In the genomic region with DNA sequence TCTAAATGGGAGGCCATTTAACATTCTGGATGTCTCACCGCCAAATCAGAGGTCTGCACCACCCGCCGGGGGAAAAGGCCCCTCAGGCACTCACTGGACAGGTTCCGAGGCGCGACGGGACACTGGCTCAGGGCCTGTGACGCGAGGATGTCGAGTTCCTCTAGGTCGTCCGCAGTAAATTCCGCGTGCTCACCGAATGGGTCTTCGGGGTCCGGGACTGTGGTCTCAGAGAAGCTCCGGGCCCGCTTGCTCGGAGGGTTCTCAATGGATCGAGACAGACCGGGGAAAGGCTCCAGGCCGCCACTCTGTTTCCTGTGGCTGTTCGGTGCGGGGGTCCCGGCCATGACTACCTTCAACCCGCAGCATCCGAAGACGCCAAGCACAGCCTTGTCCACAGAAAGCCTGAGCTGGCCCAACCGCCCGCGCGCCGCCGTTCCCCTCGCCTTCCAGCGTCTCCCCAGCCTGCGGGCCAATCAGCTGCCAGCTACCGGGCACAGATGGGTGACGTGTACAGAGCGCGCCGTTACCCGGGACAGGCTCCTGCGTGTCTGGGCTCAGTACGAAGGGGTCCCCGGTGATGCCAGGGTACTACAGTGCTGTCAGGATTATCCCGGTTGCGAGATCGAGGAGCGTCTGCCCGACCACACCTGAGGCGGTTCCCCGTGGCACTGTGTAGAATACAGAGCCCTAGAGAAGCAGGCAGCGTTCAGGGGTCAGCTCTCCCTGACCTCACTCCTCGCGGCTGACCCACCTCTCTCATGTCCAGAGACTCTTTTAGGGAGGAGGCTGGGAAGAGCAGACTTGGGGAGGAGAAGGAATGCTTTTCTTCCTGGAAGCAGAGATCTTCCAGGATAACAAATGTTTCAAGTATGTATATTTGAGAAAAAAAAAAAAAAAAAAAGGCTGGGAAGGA, we compare ENCODE assay signal across 1 mouse cellular context.
TF ChIP-seq lines count a peak whose summit lies in the region.

A gene (minus strand): TSS at position 464 of the 913 bp plus-strand sequence.

TF ChIP-seq in CH12.LX, 34 proteins besides CTCF, POLR2A, EP300 and RAD21 (continued from another document):
- TF ChIP-seq USF2 (conservative IDR thresholded peaks at IDR 0.05; ENCODE audit: low read depth, low read length), result no peak
- no peak; the same call in none of the 2 replicates for TF ChIP-seq ZNF384 (IDR thresholded peaks at IDR 0.05; ENCODE audit: low read depth, low read length)
- TF ChIP-seq MAFK (IDR thresholded peaks at IDR 0.05; ENCODE audit: insufficient replicate concordance, low read length), result no peak
- TF ChIP-seq UBTF (IDR thresholded peaks at IDR 0.05; ENCODE audit: low read depth, low read length), result no peak; the same call in 1 of the 2 replicates
- TF ChIP-seq JUND (conservative IDR thresholded peaks at IDR 0.05; ENCODE audit: low read depth, low read length), result no peak
- peak; percentile 74 for TF ChIP-seq MAX (IDR thresholded peaks at IDR 0.05; ENCODE audit: low read length)
- peak; percentile 84 for TF ChIP-seq HCFC1 (IDR thresholded peaks at IDR 0.05; ENCODE audit: low read depth, low read length)
- TF ChIP-seq CHD2 (IDR thresholded peaks at IDR 0.05; ENCODE audit: low read length), result no peak; the same call in 1 of the 2 replicates
- TF ChIP-seq CHD1 (IDR thresholded peaks at IDR 0.05; ENCODE audit: low read depth, low read length), result no peak
- peak; percentile 93 for TF ChIP-seq NELFE (IDR thresholded peaks at IDR 0.05; ENCODE audit: low read depth, low read length)
- TF ChIP-seq SMC3 (IDR thresholded peaks at IDR 0.05; ENCODE audit: low read depth, low read length), result no peak
- TF ChIP-seq TCF12 (IDR thresholded peaks at IDR 0.05; ENCODE audit: low read depth, low read length), result peak; percentile 75; the same call in 1 of the 2 replicates
- no peak for TF ChIP-seq BHLHE40 (IDR thresholded peaks at IDR 0.05; ENCODE audit: low read depth, low read length)
- 0 out of 2 replicates have a peak, but pooled peaks have one; percentile 55 for TF ChIP-seq POLR2AphosphoS2 (IDR thresholded peaks at IDR 0.05; ENCODE audit: low read depth, low read length)
- TF ChIP-seq MAZ (IDR thresholded peaks at IDR 0.05; ENCODE audit: low read depth, low read length), result no peak
- peak; percentile 89 for TF ChIP-seq SIN3A (IDR thresholded peaks at IDR 0.05; ENCODE audit: low read length)
- TF ChIP-seq MYC (IDR thresholded peaks at IDR 0.05; ENCODE audit: low read depth, low read length), result 0 out of 2 replicates have a peak, but pooled peaks have one; percentile 38
- TF ChIP-seq NRF1 (IDR thresholded peaks at IDR 0.05; ENCODE audit: low read depth, low read length), result peak; percentile 25; the same call in 1 of the 2 replicates
- TF ChIP-seq E2F4 (IDR thresholded peaks at IDR 0.05; ENCODE audit: insufficient replicate concordance, low read depth, low read length), result no peak
- TF ChIP-seq KAT2A (IDR thresholded peaks at IDR 0.05; ENCODE audit: insufficient replicate concordance, low read length), result peak; percentile 46; the same call in 1 of the 2 replicates
- no peak for TF ChIP-seq PAX5 (IDR thresholded peaks at IDR 0.05; ENCODE audit: low read length)
- peak; percentile 47; the same call in 1 of the 2 replicates for TF ChIP-seq ELF1 (IDR thresholded peaks at IDR 0.05; ENCODE audit: low read depth, low read length)
- TF ChIP-seq ZMIZ1 (IDR thresholded peaks at IDR 0.05; ENCODE audit: low read depth, low read length), result peak; percentile 85
